Mouse (Mus musculus) liver, adult 10 weeks (tissue): ENCODE results near the gene Olfr1283. TPM values are rescaled to one million over a fixed set of nuclear protein-coding genes. Genes with fewer than 3 reads are reported as not detected.

Source experiments
- polyA plus RNA-seq: library from polyadenylated mRNA; stranded (reverse); fragments of 350-450 nt; fragmentation: Illumina TruSeq; extraction: RNeasy Lipid Tissue Mini Kit (QIAGEN cat#74804); gene quantifications from one replicate; pipeline ENCODE4 v1.2.3, GENCODE M21; 2014; ENCODE audit warnings: low read depth, low replicate concordance

Gene Olfr1283
- polyA plus RNA-seq: not detected

GRCm38 (mm10) chr2:111366490-111366889, at the start of gene Olfr1283:
Gene Olfr1283, plus strand, starts transcription at chr2:111366790.

GRCm38 (mm10) chr2:111326220-111326619, 40.4 kb upstream of the Olfr1283 start, which contains the start of gene Olfr1281:
Gene Olfr1281, plus strand, starts transcription at chr2:111326520.

GRCm38 (mm10) chr2:111335976-111336375, 30.6 kb upstream of the Olfr1283 start, which contains the start of gene Olfr1282:
Gene Olfr1282, minus strand, starts transcription at chr2:111336076.

GRCm38 (mm10) chr2:111375222-111375621, 8.6 kb downstream of the Olfr1283 start, which contains the start of gene Olfr1284:
Gene Olfr1284, plus strand, starts transcription at chr2:111375522.

Other genes with a start within 250 kb of the Olfr1283 start
- not detected for gene Gm15130, start 213.9 kb upstream of the Olfr1283 start, polyA plus RNA-seq
- not detected for gene 4930430A15Rik, start 137.2 kb upstream of the Olfr1283 start, polyA plus RNA-seq
- gene Olfr1275, start 131.5 kb upstream of the Olfr1283 start, polyA plus RNA-seq: not detected
- not detected for gene Olfr1276, start 112.3 kb upstream of the Olfr1283 start, polyA plus RNA-seq
- gene Olfr1277, start 92.7 kb upstream of the Olfr1283 start, polyA plus RNA-seq: not detected
- not detected for gene Olfr1278, start 76.7 kb upstream of the Olfr1283 start, polyA plus RNA-seq
- not detected for gene Olfr1279, start 66.2 kb upstream of the Olfr1283 start, polyA plus RNA-seq
- not detected for gene Olfr1280, start 52.8 kb upstream of the Olfr1283 start, polyA plus RNA-seq
- gene Olfr1281, start 40.3 kb upstream of the Olfr1283 start, polyA plus RNA-seq: not detected
- gene Olfr1282, start 30.7 kb upstream of the Olfr1283 start, polyA plus RNA-seq: not detected
- gene Olfr1284, start 8.7 kb downstream of the Olfr1283 start, polyA plus RNA-seq: not detected
- gene Olfr1286, start 56.3 kb downstream of the Olfr1283 start, polyA plus RNA-seq: not detected
- gene Olfr1287, start 82.4 kb downstream of the Olfr1283 start, polyA plus RNA-seq: not detected
- gene Olfr1288, start 107.3 kb downstream of the Olfr1283 start, polyA plus RNA-seq: not detected
- gene Olfr1289, start 114.0 kb downstream of the Olfr1283 start, polyA plus RNA-seq: not detected
- gene Olfr1290, start 127.0 kb downstream of the Olfr1283 start, polyA plus RNA-seq: not detected
- gene Olfr1291-ps1, start 130.4 kb downstream of the Olfr1283 start, polyA plus RNA-seq: not detected
- gene Olfr1293-ps, start 158.4 kb downstream of the Olfr1283 start, polyA plus RNA-seq: not detected
- gene Olfr1294, start 173.5 kb downstream of the Olfr1283 start, polyA plus RNA-seq: not detected
- gene Olfr1295, start 202.9 kb downstream of the Olfr1283 start, polyA plus RNA-seq: not detected